Mouse (Mus musculus): ENCODE measurements around the gene Pyroxd1.

- no peak for TF ChIP-seq CTCF (IDR thresholded peaks at IDR 0.05; ENCODE audit: control insufficient read depth, insufficient read depth, insufficient read length)
- TF ChIP-seq CEBPB (IDR thresholded peaks at IDR 0.05; ENCODE audit: low read depth), result no peak
- no peak for TF ChIP-seq MYOD1 (IDR thresholded peaks at IDR 0.05; ENCODE audit: control insufficient read depth, insufficient read length, low read depth)
- no peak for TF ChIP-seq MYOG (IDR thresholded peaks at IDR 0.05; ENCODE audit: control insufficient read depth, extremely low read depth, insufficient read length)
- no peak for TF ChIP-seq USF1 (IDR thresholded peaks at IDR 0.05; ENCODE audit: low read depth)
- no peak for TF ChIP-seq MAX (IDR thresholded peaks at IDR 0.05)
- no peak for TF ChIP-seq FOSL1 (IDR thresholded peaks at IDR 0.05; ENCODE audit: insufficient read depth, low read length, poor library complexity, severe bottlenecking)
Observed at GRCm38 (mm10) chr6:142384521-142384920, 39.1 kb downstream of the Pyroxd1 start.
